Mouse (Mus musculus) forebrain, embryonic 11.5 days (tissue): ENCODE measurements around the gene Ccdc9. TPM values are rescaled to one million over a fixed set of nuclear protein-coding genes. Genes with fewer than 3 reads are reported as not detected.

ENCODE experiments used
- ATAC-seq: fragments of 200-750 bp; cut with Nextera tagmentation; replicated peaks from 2 replicates; pipeline ENCODE4 v1.8.0; 2017; ENCODE audit warnings: moderate TSS enrichment; ENCODE audit not compliant: low FRiP score
- DNase-seq: peaks from one replicate; pipeline ENCODE4 v3.0.0-alpha.2; 2017; ENCODE audit warnings: low spot score
- H3K27ac ChIP-seq: fragments of 300-500 bp; sonication (generic); 2 replicates; pipeline ENCODE4 v1.5.1; 2014; ENCODE audit warnings: low read depth, low read length
- H3K27me3 ChIP-seq: fragments of 300-500 bp; sonication (generic); 2 replicates; pipeline ENCODE4 v1.6.1; 2014; ENCODE audit warnings: mild to moderate bottlenecking, low read length, mixed read lengths; ENCODE audit not compliant: control insufficient read depth, insufficient read depth
- H3K36me3 ChIP-seq: fragments of 300-500 bp; sonication (generic); 2 replicates; pipeline ENCODE4 v1.6.1; 2014; ENCODE audit warnings: mild to moderate bottlenecking, low read length, moderate library complexity, mixed read lengths; ENCODE audit not compliant: control insufficient read depth, insufficient read depth
- H3K4me1 ChIP-seq: fragments of 300-500 bp; sonication (generic); replicated peaks from 2 replicates; pipeline ENCODE4 v1.6.1; 2014; ENCODE audit warnings: low read length, mixed read lengths; ENCODE audit not compliant: control insufficient read depth, insufficient read depth
- H3K4me2 ChIP-seq: fragments of 300-500 bp; sonication (generic); 2 replicates; pipeline ENCODE4 v1.6.1; 2014; ENCODE audit warnings: low read depth, mild to moderate bottlenecking, low read length, moderate library complexity, mixed read lengths; ENCODE audit not compliant: severe bottlenecking
- H3K4me3 ChIP-seq: fragments of 300-500 bp; sonication (generic); 2 replicates; pipeline ENCODE4 v1.5.1; 2014; ENCODE audit warnings: low read depth, low read length
- H3K9ac ChIP-seq: fragments of 300-500 bp; sonication (generic); 2 replicates; pipeline ENCODE4 v1.6.1; 2014; ENCODE audit warnings: low read length
- H3K9me3 ChIP-seq: fragments of 300-500 bp; sonication (generic); 2 replicates; pipeline ENCODE4 v1.6.1; 2016; ENCODE audit warnings: low read length, mixed read lengths; ENCODE audit not compliant: control insufficient read depth
- WGBS: fragments of 180-500 bp; shearing (Covaris S2); extraction: QIAGEN DNeasy Blood & Tissue Kit; methylation state at CpG from one replicate; pipeline ENCODE4 v1.1.7; 2014; 5-methylcytosine and 5-hydroxymethylcytosine counted together
- polyA plus RNA-seq: library from polyadenylated mRNA; unstranded; fragments of >200 nt; fragmentation: Nextera tagmentation; extraction: Ambion mirVana; gene quantifications from 2 replicates; pipeline ENCODE4 v1.2.1, GENCODE M21; 2014

Ccdc9 gene
- polyA plus RNA-seq, 1 experiment from 2014 or later: 22.3 TPM

GRCm38 (mm10) chr7:16254195-16254594 lies 32.4 kb downstream of the Ccdc9 start:
- Histone ChIP-seq H3K27me3 (no peaks in the 10 kb centered on the region), H3K4me1 (no peaks in the 10 kb centered on the region), H3K4me2 (no peak overlapping the region), H3K27ac (no peak overlapping the region), H3K4me3 (no peak overlapping the region), H3K36me3 (no peaks in the 10 kb centered on the region), H3K9ac (no peak overlapping the region), H3K9me3 (no peaks in the 10 kb centered on the region)
- DNase-seq (no peak), ATAC-seq (no peak)
- WGBS: 72% methylated on average over 4 of the region's 4 CpGs

GRCm38 (mm10) chr7:16250687-16251086 lies 35.9 kb downstream of the Ccdc9 start:
- 87% methylated on average over 5 of the region's 5 CpGs for WGBS
- no peak for DNase-seq
- H3K4me2 ChIP-seq: no peak overlapping the region
- no peak overlapping the region for H3K9ac ChIP-seq
- no peaks in the 10 kb centered on the region for H3K9me3 ChIP-seq
- no peak overlapping the region for H3K27ac ChIP-seq
- H3K27me3 ChIP-seq: no peaks in the 10 kb centered on the region
- no peak overlapping the region for H3K4me3 ChIP-seq
- no peaks in the 10 kb centered on the region for H3K4me1 ChIP-seq
- ATAC-seq: no peak
- H3K36me3 ChIP-seq: no peaks in the 10 kb centered on the region

- WGBS: 52% methylated on average over 2 of the region's 4 CpGs
- no peak for DNase-seq
These were observed 40.6 kb downstream of the Ccdc9 start for GRCm38 (mm10) chr7:16245958-16246357.

DNA sequence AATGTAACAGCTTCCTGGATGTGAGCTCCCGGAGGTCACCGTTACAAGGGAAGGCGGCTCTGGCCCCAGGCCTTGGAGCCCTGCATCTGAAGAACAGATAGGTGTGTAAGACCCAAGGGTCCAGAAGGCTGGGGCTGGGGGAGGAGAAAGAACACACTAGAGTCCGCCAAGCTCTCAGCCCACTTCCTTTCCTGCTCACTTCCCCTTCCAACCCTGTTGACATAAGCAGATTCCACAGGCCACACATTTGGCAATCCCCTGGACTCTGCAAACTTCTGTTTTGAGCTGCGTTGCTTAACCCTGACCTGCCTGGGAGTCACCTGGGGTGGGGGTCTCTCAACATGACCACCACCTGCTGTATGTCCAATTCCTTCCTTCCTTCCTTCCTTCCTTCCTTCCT lies 42.5 kb downstream of the Ccdc9 start, which contains the start of gene C5ar2:
TSS of gene C5ar2 (minus strand) at position 88 of the 400 bp plus-strand sequence.
- Histone ChIP-seq H3K27me3 (no peaks in the 10 kb centered on the region), H3K4me1 (no peaks in the 10 kb centered on the region), H3K36me3 (no peaks in the 10 kb centered on the region), H3K4me3 (no peak within 1 kb of the TSS), H3K27ac (no peak within 1 kb of the TSS), H3K4me2 (no peak within 1 kb of the TSS), H3K9ac (no peak within 1 kb of the TSS), H3K9me3 (no peaks in the 10 kb centered on the region)
- 83% methylated on average over 5 of the region's 5 CpGs for WGBS
- ATAC-seq (no peak), DNase-seq (no peak)

More at GRCm38 (mm10) chr7:16245958-16246357, 40.6 kb downstream of the Ccdc9 start:
- H3K36me3 ChIP-seq: no peaks in the 10 kb centered on the region
- H3K27ac ChIP-seq: no peak overlapping the region
- no peaks in the 10 kb centered on the region for H3K4me1 ChIP-seq
- ATAC-seq: no peak
- H3K27me3 ChIP-seq: no peaks in the 10 kb centered on the region
- H3K9ac ChIP-seq: no peak overlapping the region
- no peak overlapping the region for H3K4me3 ChIP-seq
- H3K4me2 ChIP-seq: no peak overlapping the region
- H3K9me3 ChIP-seq: no peaks in the 10 kb centered on the region

DNA sequence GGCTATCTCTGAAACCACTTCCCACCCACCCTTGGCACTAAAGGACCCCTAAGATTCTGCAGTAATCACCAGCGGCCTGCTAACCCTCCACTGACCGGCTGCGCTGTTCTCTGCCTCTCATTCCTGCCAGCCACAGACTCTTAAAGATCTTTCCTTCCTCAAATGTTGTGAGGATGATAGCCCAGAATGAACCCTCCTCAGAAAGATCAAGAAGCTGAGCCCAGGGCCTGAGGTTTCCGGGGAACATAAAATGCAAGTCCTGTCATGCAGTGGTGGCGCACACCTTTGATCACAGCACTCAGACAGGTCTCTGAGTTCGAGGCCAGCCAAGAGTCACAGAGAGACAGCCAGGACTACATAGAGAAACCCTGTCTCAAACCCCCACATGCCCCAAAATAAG lies 44.4 kb downstream of the Ccdc9 start:
- DNase-seq (no peak), ATAC-seq (no peak)
- H3K9me3 ChIP-seq: no peaks in the 10 kb centered on the region
- H3K9ac ChIP-seq: no peak overlapping the region
- no peak overlapping the region for H3K4me3 ChIP-seq
- H3K4me1 ChIP-seq: no peaks in the 10 kb centered on the region
- H3K4me2 ChIP-seq: no peak overlapping the region
- no peaks in the 10 kb centered on the region for H3K27me3 ChIP-seq
- no peaks in the 10 kb centered on the region for H3K36me3 ChIP-seq
- 84% methylated on average over 6 of the region's 6 CpGs for WGBS
- no peak overlapping the region for H3K27ac ChIP-seq

DNA sequence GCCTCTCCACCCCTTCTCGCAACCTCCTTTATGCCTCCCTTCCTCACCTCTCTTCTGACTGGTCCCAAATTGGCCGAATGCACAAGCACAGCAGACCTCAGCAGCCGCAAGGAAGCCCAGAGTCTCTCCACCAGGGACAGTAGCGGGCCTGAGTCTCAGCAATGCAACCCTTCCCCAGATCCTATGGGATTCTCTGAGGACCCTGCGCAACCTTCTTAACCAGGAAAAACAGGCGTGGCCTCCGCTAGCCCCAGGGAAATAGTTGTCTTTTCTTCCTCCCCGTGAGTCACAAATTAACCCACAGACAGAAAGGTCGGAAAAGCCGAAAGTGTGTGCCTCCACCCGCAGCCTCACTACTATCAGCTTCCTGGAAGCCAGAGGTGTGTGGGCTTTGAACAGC lies 44.8 kb downstream of the Ccdc9 start:
- ATAC-seq (no peak), DNase-seq (no peak)
- 65% methylated on average over 11 of the region's 11 CpGs for WGBS
- no peaks in the 10 kb centered on the region for H3K4me1 ChIP-seq
- H3K4me2 ChIP-seq: no peak overlapping the region
- H3K9ac ChIP-seq: no peak overlapping the region
- H3K27me3 ChIP-seq: no peaks in the 10 kb centered on the region
- H3K27ac ChIP-seq: no peak overlapping the region
- H3K4me3 ChIP-seq: no peak overlapping the region
- no peaks in the 10 kb centered on the region for H3K36me3 ChIP-seq
- no peaks in the 10 kb centered on the region for H3K9me3 ChIP-seq

GRCm38 (mm10) chr7:16240978-16241303 lies 45.7 kb downstream of the Ccdc9 start:
- no peaks in the 10 kb centered on the region for H3K9me3 ChIP-seq
- no peak overlapping the region for H3K9ac ChIP-seq
- H3K4me2 ChIP-seq: no peak overlapping the region
- H3K27me3 ChIP-seq: no peaks in the 10 kb centered on the region
- H3K36me3 ChIP-seq: no peaks in the 10 kb centered on the region
- 95% methylated on average over 1 of the region's 1 CpGs for WGBS
- H3K4me3 ChIP-seq: no peak overlapping the region
- ATAC-seq (no peak), DNase-seq (no peak)
- H3K27ac ChIP-seq: no peak overlapping the region
- no peaks in the 10 kb centered on the region for H3K4me1 ChIP-seq

DNA sequence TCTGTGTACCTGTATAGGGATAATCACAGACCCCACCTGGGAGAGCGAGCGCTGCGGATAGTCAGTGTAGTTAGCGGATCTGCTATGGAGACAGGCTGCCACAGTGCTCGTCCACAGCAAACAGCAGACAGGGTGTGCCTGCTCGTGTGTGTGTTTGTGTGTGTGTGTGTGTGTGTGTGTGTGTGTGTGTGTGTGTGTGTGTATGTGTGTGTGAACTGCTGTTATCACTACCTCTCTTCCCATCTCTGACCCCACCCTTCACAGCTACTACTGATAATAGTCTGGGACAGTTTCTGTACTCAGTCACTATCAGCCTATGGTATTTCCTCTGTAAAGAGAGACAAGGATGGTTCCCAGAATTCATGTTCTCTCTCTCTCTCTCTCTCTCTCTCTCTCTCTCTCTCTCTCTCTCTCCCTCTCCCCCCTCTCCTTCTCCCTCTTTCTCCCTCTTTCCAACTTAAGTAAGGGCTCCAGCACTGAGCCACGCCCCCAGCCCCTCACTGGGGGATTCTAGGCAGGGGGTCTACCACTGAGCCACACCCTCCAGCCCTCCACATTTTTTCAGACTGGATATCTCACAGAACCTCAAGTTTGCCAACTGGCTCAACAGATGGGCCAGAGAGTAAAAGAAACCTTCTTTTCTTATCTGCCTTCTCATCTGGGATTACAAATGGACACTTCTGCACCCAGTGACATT lies 46.2 kb downstream of the Ccdc9 start:
- no peaks in the 10 kb centered on the region for H3K36me3 ChIP-seq
- WGBS: 81% methylated on average over 7 of the region's 7 CpGs
- ATAC-seq: no peak
- no peaks in the 10 kb centered on the region for H3K27me3 ChIP-seq
- H3K27ac ChIP-seq: no peak overlapping the region
- no peak overlapping the region for H3K4me3 ChIP-seq
- H3K4me1 ChIP-seq: no peaks in the 10 kb centered on the region
- DNase-seq: no peak
- H3K4me2 ChIP-seq: no peak overlapping the region
- no peaks in the 10 kb centered on the region for H3K9me3 ChIP-seq
- no peak overlapping the region for H3K9ac ChIP-seq

DNA sequence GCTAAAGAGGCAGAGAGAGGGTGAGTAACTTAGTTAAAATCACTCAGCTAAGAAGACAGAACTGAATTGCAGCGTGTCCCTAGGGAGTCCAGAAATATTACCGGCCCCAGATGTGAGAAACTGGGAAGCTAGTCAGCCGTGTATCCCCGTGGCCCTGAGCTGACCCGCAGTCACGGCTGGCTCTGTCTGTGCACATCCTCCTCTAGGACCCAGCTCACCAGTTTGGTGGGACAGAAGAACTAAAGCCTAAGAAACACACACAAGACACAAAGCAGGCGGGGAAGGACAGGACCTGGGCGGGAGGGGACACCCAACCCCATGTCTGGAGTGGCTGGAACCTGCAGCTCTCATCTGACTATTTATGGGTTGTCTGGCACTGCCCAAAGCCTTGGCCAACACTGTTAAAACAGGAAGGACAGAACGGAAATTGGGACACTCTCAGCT lies 47.0 kb downstream of the Ccdc9 start:
- 83% methylated on average over 9 of the region's 9 CpGs for WGBS
- no peak for ATAC-seq
- no peaks in the 10 kb centered on the region for H3K4me1 ChIP-seq
- DNase-seq: no peak
- H3K4me3 ChIP-seq: no peak overlapping the region
- no peak overlapping the region for H3K27ac ChIP-seq
- H3K27me3 ChIP-seq: no peaks in the 10 kb centered on the region
- no peak overlapping the region for H3K4me2 ChIP-seq
- H3K36me3 ChIP-seq: no peaks in the 10 kb centered on the region
- H3K9ac ChIP-seq: no peak overlapping the region
- H3K9me3 ChIP-seq: no peaks in the 10 kb centered on the region
